Mouse (Mus musculus) thymus, postnatal 10 days (tissue): ENCODE measurements around the gene Prr14l.
"Not testable (repeated sequence)": the region's sequence is repeated elsewhere in the genome, so short reads cannot be mapped to it uniquely, and the experiment has no call there.

ENCODE experiments used
- DNase-seq, 2 experiments: peaks; one replicate each; pipeline ENCODE4 v3.0.0; 2021; ENCODE audit warnings: low spot score in 2 of 2

Gene Prr14l

GRCm38 (mm10) chr5:32853731-32854507 is at the start of gene Prr14l:
TSS of gene Prr14l (minus strand) at chr5:32854256.
- DNase-seq, result peak; percentile 98 to 100

GRCm38 (mm10) chr5:32886739-32887138 is 32.7 kb upstream of the Prr14l start:
- DNase-seq, result no peak

GRCm38 (mm10) chr5:32872346-32872745 is 18.3 kb upstream of the Prr14l start:
- no peak for DNase-seq

DNA sequence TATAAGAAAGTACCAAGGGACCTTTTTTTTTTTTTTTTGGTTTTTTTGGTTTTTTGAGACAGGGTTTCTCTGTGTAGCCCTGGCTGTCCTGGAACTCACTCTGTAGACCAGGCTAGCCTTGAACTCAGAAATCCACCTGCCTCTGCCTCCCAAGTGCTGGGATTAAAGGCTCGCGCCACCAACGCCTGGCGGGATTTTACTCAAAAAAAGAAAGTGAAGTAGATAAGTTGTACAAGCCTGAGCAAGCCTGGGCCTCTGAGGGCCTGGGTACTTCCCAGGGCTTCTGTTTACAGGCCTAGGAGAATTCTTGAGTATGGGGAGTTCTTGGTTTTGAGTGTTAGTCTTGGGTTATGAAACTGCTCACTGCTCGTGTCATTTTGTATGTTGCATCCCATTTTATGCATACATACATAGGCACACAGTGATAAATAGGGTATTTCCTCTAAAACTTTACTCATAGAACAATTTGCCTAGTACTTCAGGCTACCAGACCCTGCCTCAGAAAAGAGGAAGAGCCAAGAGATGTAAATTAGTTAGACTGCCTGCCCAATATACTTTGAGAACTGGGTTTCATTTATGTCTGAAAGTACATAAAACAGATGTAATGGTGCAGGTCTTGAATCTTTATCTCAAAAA is 15.5 kb upstream of the Prr14l start:
- DNase-seq, result no peak

- peak; percentile 94 to 97 for DNase-seq
Observed at GRCm38 (mm10) chr5:32863253-32864228, 9.5 kb upstream of the Prr14l start, which contains the start of gene Depdc5. TSS of gene Depdc5 (plus strand) at chr5:32863701.

GRCm38 (mm10) chr5:32862469-32863132 is 8.5 kb upstream of the Prr14l start:
- no peak for DNase-seq

DNA sequence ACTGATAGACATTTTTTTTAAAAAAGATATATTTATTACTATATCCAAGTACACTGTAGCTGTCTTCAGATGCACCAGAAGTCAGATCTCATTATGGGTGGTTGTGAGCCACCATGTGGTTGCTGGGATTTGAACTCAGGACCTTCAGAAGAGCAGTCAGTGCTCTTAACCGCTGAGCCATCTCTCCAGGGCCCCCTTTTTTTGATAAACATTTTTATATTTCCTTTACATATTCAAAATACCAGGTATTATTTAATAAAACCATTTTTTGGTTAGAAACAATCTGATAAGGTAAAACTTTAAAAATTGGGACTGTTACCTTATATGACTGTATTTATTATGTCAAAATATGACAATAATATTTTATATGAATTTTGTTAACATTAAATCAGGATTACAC is 7.0 kb upstream of the Prr14l start:
- no peak for DNase-seq

- peak; percentile 16 to 33 for DNase-seq
Observed at GRCm38 (mm10) chr5:32857781-32858220, 3.7 kb upstream of the Prr14l start.

GRCm38 (mm10) chr5:32855274-32855673 is 1.2 kb upstream of the Prr14l start:
- DNase-seq, result not testable (repeated sequence)

GRCm38 (mm10) chr5:32854818-32855217 is 762 bp upstream of the Prr14l start:
- no peak for DNase-seq

DNA sequence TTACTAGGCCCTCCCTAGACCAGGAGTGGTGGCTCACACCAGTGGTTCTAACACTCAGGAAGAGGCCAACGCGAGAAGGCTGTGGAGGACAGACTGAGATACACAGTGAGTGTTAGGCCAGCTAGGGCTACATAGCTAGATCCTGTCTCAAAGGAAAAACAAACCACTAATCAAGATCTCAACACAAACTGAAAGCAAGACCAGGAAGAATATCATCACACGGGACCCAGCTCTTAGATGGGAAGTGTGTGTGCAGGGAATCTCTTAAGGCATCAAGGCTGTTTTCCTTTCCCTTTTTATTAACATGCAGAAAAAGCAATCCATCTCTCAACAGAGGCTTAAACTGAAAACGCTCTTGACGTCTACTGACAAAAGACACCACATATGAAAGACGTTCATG is 2.0 kb downstream of the Prr14l start:
- DNase-seq, result no peak

DNA sequence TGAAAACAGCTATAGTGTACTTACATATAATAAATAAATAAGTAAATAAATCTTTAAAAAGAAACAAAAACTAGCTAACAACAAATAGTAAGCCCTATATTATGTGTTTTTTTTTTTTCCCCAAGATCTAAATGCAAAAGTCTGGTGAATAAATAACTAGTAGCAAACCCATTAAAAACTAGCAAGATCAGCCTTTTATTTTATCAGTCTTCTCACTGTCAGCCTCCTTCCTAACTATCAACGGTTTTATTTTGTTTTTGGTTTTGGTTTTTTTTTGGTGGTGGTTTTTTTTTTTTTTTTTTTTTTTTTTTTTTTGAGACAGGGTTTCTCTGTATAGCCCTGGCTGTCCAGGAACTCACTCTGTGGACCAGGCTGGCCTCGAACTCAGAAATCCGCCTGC is 4.5 kb downstream of the Prr14l start:
- not testable (repeated sequence) for DNase-seq

- DNase-seq, result no peak
Observed at GRCm38 (mm10) chr5:32849178-32849577, 4.9 kb downstream of the Prr14l start.

DNA sequence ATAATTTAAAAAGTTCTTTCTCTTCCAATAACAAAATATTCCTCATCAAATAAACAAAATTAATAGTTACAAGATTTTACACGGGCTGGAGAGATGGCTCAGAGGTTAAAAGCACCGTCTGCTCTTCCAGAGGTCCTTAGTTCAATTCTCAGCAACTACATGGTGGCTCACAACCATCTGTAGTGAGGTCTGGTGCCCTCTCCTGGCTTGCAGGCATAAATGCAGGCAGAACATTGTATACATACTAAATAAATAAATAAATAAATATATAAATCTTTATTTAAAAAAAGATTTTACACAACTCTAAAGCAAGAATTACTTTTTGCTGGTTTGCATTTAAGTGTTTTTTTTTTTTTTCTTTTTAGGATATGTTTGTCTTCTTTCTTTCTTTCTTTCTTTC is 14.0 kb downstream of the Prr14l start:
- no peak for DNase-seq

DNA sequence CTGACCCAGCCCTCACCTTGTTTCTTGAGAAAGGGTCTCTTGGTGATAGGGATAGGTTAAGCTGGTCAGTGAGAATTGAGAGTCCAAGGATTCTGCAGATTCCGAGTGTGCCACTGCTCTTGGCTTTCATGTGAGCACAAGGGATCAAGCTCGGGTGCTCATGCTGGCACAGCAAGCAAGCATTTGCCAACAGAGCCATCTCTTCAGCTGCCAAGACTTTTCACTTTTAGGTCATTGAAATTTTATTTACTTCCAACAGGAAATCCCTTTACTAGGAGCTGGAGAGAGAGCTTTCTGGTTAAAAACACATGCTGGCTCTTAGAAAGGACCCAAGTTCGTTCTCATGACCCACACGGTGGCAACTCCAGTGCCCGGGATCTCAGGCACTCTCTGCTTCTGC is 17.1 kb downstream of the Prr14l start:
- DNase-seq, result no peak

DNA sequence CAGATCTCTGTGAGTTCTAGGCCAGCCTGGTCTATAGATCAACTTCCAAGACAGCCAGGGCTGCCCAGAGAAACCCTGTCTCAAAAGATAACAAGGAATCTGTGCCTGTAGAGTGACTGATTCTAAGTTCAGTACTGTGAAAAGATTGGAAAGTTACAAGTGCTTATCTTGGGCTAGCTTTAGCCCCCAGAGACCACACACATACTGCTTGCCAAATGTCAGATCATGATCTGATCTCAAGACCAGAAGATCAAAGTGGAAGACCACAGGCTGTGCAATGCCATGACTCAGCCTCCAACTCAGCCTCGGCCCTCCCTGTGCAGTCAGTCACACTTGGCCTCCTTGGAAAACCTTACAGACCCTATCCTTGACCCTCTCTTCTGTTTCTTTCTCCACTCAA is 19.6 kb downstream of the Prr14l start:
- no peak for DNase-seq

DNA sequence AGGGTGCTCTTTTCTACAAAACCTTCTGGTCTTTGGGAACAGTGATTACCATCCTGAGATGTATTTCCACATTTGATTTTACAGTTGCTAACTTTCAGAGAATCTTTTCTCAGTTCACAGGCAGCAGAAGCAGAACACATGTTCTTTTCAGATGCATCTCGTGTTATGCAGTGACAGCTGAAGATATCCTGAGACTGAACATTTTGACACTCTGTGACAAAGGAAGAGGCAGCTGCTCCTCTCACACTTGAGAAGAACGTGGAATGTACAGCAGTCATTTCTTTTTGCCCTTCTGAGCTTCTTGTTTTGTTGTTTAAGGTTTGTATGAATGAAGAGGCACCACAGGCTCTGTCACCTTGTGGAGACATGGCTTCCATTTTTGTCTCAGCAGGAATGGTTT is 24.0 kb downstream of the Prr14l start:
- DNase-seq, result no peak

DNA sequence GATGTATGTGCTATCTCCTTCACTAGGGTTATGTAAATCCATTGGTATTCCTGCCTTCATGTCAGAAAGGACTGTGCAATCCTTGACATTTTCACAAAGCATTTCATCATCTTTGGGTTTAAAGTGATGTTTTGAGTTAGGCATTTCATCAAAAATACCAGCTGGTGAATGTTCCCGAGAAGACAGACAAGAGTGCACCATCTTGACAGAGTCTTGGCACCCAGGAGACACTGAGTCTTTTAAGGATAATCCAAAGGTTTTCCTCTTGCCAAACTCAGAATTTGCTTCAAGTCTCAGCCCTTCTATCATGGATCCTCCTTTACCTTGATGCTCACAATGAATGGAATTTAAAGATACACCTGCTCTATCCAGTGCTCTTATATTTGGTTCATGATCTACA is 25.3 kb downstream of the Prr14l start:
- DNase-seq, result not testable (repeated sequence)

DNA sequence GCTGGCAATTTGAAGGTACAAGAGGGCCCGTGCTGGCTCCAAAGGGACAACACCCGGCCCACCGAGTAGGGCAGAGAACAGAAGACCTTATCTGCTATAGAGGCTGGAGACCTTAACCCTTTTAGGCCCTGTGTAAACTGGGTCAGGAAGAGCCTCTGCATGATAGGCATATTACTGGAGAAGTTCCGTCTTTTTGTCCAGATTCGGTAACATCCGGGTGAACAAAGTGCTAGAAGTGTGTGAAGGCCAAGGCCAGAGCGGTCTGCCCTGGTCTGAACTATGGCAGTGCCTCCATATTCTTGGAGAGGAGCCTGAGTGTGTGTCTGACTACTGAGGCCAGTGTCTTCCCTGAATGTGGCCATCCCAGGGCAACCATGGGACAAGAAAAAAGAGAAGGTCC is 27.0 kb downstream of the Prr14l start, which contains the start of gene Gm20671:
Gene Gm20671 (minus strand): TSS at position 101 of the 400 bp plus-strand sequence.
- no peak for DNase-seq

GRCm38 (mm10) chr5:32820471-32820870 is 33.6 kb downstream of the Prr14l start:
- no peak for DNase-seq

GRCm38 (mm10) chr5:32815396-32815795 is 38.7 kb downstream of the Prr14l start:
- DNase-seq, result no peak
